28 mouse cellular contexts compared by ENCODE assay signal in genomic region chr17:74454660-74455059, GRCm38 (mm10). TPM values are rescaled to one million over a fixed set of nuclear protein-coding genes. Genes with fewer than 3 reads are reported as not detected.
DNase-seq lines count a peak whose midpoint lies in the region; ATAC-seq and TF ChIP-seq lines count a peak whose summit lies in the region.
"Had no signal": no experiment of that assay in that cellular context is flagged by ENCODE, and none has a peak within 500 bp of the region (broad histone marks: within the 10 kb centered on the region; RNA-seq: fewer than 3 reads in every experiment).

No protein-coding gene starts in this region.

- no peaks in the 10 kb centered on the region for H3K36me3 ChIP-seq in hindbrain, embryonic 14.5 days (replicated peaks; ENCODE audit: control insufficient read depth, insufficient read depth)
- H3K36me3 ChIP-seq in hindbrain, embryonic 10.5 days, result no peaks in the 10 kb centered on the region
- H3K36me3 ChIP-seq in macrophage (ENCODE audit: inconsistent target), result peaks cover 7% of the 10 kb centered on the region; the same call in 1 of the 2 replicates
- H3K36me3 ChIP-seq in forebrain, postnatal 0 days (ENCODE audit: insufficient read depth), result no peaks in the 10 kb centered on the region
- no peaks in the 10 kb centered on the region for H3K36me3 ChIP-seq in kidney, embryonic 14.5 days (ENCODE audit: control insufficient read depth, insufficient read depth, low read length)
- no peaks in the 10 kb centered on the region for H3K36me3 ChIP-seq in thymus, adult 2 months (ENCODE audit: control insufficient read depth, insufficient read depth, low read length)
- H3K36me3 ChIP-seq: forebrain, embryonic 10.5 days; heart, embryonic 10.5 days; heart, embryonic 13.5 days; hindbrain, embryonic 12.5 days; intestine, embryonic 15.5 days had no signal

- no peak overlapping the region for H3K9ac ChIP-seq in hindbrain, embryonic 14.5 days
- H3K9ac ChIP-seq in forebrain, postnatal 0 days, result no peak overlapping the region
- H3K9ac ChIP-seq in kidney, embryonic 14.5 days (ENCODE audit: low read depth, low read length), result no peak overlapping the region
- H3K9ac ChIP-seq: forebrain, embryonic 13.5 days; heart, embryonic 13.5 days; hindbrain, embryonic 12.5 days; intestine, embryonic 15.5 days had no signal

- H3K4me3 ChIP-seq in hindbrain, embryonic 14.5 days (replicated peaks; ENCODE audit: low read length), result no peak overlapping the region
- H3K4me3 ChIP-seq in hindbrain, embryonic 10.5 days, result no peak overlapping the region
- peak overlapping the region; percentile 24; the same call in 1 of the 2 replicates for H3K4me3 ChIP-seq in bone marrow macrophage, adult 2 months (ENCODE audit: insufficient read depth, low read length)
- H3K4me3 ChIP-seq in macrophage (ENCODE audit: inconsistent target), result no peak overlapping the region
- H3K4me3 ChIP-seq in forebrain, postnatal 0 days (ENCODE audit: low read depth, low read length), result no peak overlapping the region
- H3K4me3 ChIP-seq in kidney, embryonic 14.5 days (ENCODE audit: low read length), result no peak overlapping the region
- H3K4me3 ChIP-seq in thymus, adult 2 months (ENCODE audit: control insufficient read depth, insufficient read depth, low read length), result no peak overlapping the region
- H3K4me3 ChIP-seq: forebrain, embryonic 10.5 days; forebrain, embryonic 13.5 days; gastrocnemius, adult 2 months; heart, adult 2 months; heart, embryonic 10.5 days; heart, embryonic 13.5 days; hindbrain, embryonic 12.5 days; intestine, embryonic 15.5 days had no signal

- H3K27ac ChIP-seq in hindbrain, embryonic 14.5 days, result no peak overlapping the region
- no peak overlapping the region for H3K27ac ChIP-seq in hindbrain, embryonic 10.5 days
- H3K27ac ChIP-seq in bone marrow macrophage, adult 2 months (ENCODE audit: insufficient read depth, low read depth, low read length), result peak overlapping the region; percentile 79
- peak overlapping the region; percentile 72 for H3K27ac ChIP-seq in macrophage
- no peak overlapping the region for H3K27ac ChIP-seq in forebrain, postnatal 0 days (ENCODE audit: low read depth, low read length)
- no peak overlapping the region for H3K27ac ChIP-seq in kidney, embryonic 14.5 days (ENCODE audit: low read depth, low read length)
- no peak overlapping the region for H3K27ac ChIP-seq in thymus, adult 2 months (ENCODE audit: control insufficient read depth, insufficient read depth, low read length)
- H3K27ac ChIP-seq: forebrain, embryonic 10.5 days; forebrain, embryonic 13.5 days; gastrocnemius, adult 2 months; heart, adult 2 months; heart, embryonic 10.5 days; heart, embryonic 13.5 days; hindbrain, embryonic 12.5 days; intestine, embryonic 15.5 days had no signal

- H3K9me3 ChIP-seq in hindbrain, embryonic 14.5 days (ENCODE audit: control insufficient read depth, low read length), result no peaks in the 10 kb centered on the region
- no peaks in the 10 kb centered on the region for H3K9me3 ChIP-seq in hindbrain, embryonic 10.5 days
- no peaks in the 10 kb centered on the region for H3K9me3 ChIP-seq in forebrain, postnatal 0 days (ENCODE audit: low read length)
- H3K9me3 ChIP-seq in kidney, embryonic 14.5 days (ENCODE audit: control insufficient read depth, low read length), result no peaks in the 10 kb centered on the region
- H3K9me3 ChIP-seq: forebrain, embryonic 10.5 days; forebrain, embryonic 13.5 days; heart, embryonic 10.5 days; heart, embryonic 13.5 days; hindbrain, embryonic 12.5 days; intestine, embryonic 15.5 days had no signal

- DNase-seq in hindbrain, embryonic 14.5 days (ENCODE audit: low spot score), result peak; percentile 14
- no peak for DNase-seq in hindbrain, embryonic 10.5 days (ENCODE audit: low spot score)
- no peak for DNase-seq in forebrain, postnatal 0 days
- no peak for DNase-seq in thymus, adult 2 months
- DNase-seq in ovary, postnatal 10 days (ENCODE audit: low spot score), result no peak
- DNase-seq: adrenal gland, postnatal 10 days; B cell, adult 2 months; cerebellum, adult 11-12 months; cerebellum, adult 8-10 months; cerebellum, postnatal 10 days; cerebellum, postnatal 36 days; gastrocnemius, adult 2 months; gastrocnemius, postnatal 25 days; heart, adult 2 months; heart, postnatal 14 days; heart, postnatal 4 days had no signal

- TF ChIP-seq POLR2A in bone marrow macrophage, adult 2 months (IDR thresholded peaks at IDR 0.05; ENCODE audit: borderline replicate concordance, low read depth, low read length), result no peak
- TF ChIP-seq POLR2A in thymus, adult 2 months (IDR thresholded peaks at IDR 0.05; ENCODE audit: control insufficient read depth, extremely low read depth, insufficient read depth, low read length, poor library complexity), result no peak

- H3K79me2 ChIP-seq in macrophage (ENCODE audit: inconsistent target), result peaks cover 46% of the 10 kb centered on the region

- no peaks in the 10 kb centered on the region for H3K27me3 ChIP-seq in hindbrain, embryonic 14.5 days (ENCODE audit: control insufficient read depth, insufficient read depth, low read length)
- no peaks in the 10 kb centered on the region for H3K27me3 ChIP-seq in hindbrain, embryonic 10.5 days (ENCODE audit: insufficient read depth, poor library complexity, severe bottlenecking)
- H3K27me3 ChIP-seq in forebrain, postnatal 0 days (ENCODE audit: insufficient read depth, low read length), result no peaks in the 10 kb centered on the region
- no peaks in the 10 kb centered on the region for H3K27me3 ChIP-seq in kidney, embryonic 14.5 days (ENCODE audit: control insufficient read depth, insufficient read depth, low read length)
- H3K27me3 ChIP-seq in thymus, adult 2 months (ENCODE audit: control insufficient read depth, insufficient read depth, low read length), result no peaks in the 10 kb centered on the region
- H3K27me3 ChIP-seq: forebrain, embryonic 13.5 days; heart, embryonic 13.5 days; hindbrain, embryonic 12.5 days; intestine, embryonic 15.5 days; Patski had no signal

- no peaks in the 10 kb centered on the region for H3K4me1 ChIP-seq in hindbrain, embryonic 14.5 days (replicated peaks; ENCODE audit: control insufficient read depth, insufficient read depth, low read length)
- no peaks in the 10 kb centered on the region for H3K4me1 ChIP-seq in hindbrain, embryonic 10.5 days (replicated peaks)
- peaks cover 41% of the 10 kb centered on the region for H3K4me1 ChIP-seq in bone marrow macrophage, adult 2 months (ENCODE audit: control insufficient read depth, insufficient read depth, low read length)
- H3K4me1 ChIP-seq in forebrain, postnatal 0 days (ENCODE audit: insufficient read depth), result no peaks in the 10 kb centered on the region
- H3K4me1 ChIP-seq in kidney, embryonic 14.5 days (ENCODE audit: control insufficient read depth, insufficient read depth, low read length), result no peaks in the 10 kb centered on the region
- H3K4me1 ChIP-seq in thymus, adult 2 months (replicated peaks; ENCODE audit: control insufficient read depth, insufficient read depth, low read length), result 0 out of 2 replicates have a peak, but pooled peaks cover 2% of the 10 kb centered on the region
- H3K4me1 ChIP-seq: forebrain, embryonic 10.5 days; forebrain, embryonic 13.5 days; heart, embryonic 10.5 days; heart, embryonic 13.5 days; hindbrain, embryonic 12.5 days; intestine, embryonic 15.5 days had no signal

- no peak overlapping the region for H3K4me2 ChIP-seq in hindbrain, embryonic 14.5 days (replicated peaks)
- H3K4me2 ChIP-seq in forebrain, postnatal 0 days (ENCODE audit: low read depth), result no peak overlapping the region
- H3K4me2 ChIP-seq in kidney, embryonic 14.5 days (replicated peaks; ENCODE audit: low read depth, low read length), result no peak overlapping the region
- H3K4me2 ChIP-seq: forebrain, embryonic 13.5 days; heart, embryonic 13.5 days; hindbrain, embryonic 12.5 days; intestine, embryonic 15.5 days had no signal

- TF ChIP-seq CTCF in bone marrow macrophage, adult 2 months (IDR thresholded peaks at IDR 0.05; ENCODE audit: low read depth, low read length), result no peak
- no peak for TF ChIP-seq CTCF in forebrain, postnatal 0 days (IDR thresholded peaks at IDR 0.05; ENCODE audit: low read depth)
- no peak for TF ChIP-seq CTCF in thymus, adult 2 months (IDR thresholded peaks at IDR 0.05; ENCODE audit: borderline replicate concordance, control insufficient read depth, extremely low read depth, insufficient read depth, low read length, poor library complexity)

- 87% methylated on average over 1 of the region's 1 CpGs for WGBS in hindbrain, embryonic 14.5 days
- 84% methylated on average over 1 of the region's 1 CpGs for WGBS in hindbrain, embryonic 10.5 days
- 44% methylated on average over 1 of the region's 1 CpGs for WGBS in macrophage (ENCODE audit: missing documents)
- WGBS in forebrain, postnatal 0 days, result 86% methylated on average over 1 of the region's 1 CpGs
- 86% methylated on average over 1 of the region's 1 CpGs for WGBS in kidney, embryonic 14.5 days
- 85% methylated on average over 1 of the region's 1 CpGs for WGBS in thymus, adult 2 months

- ATAC-seq in hindbrain, embryonic 14.5 days (ENCODE audit: low FRiP score), result no peak
- no peak for ATAC-seq in forebrain, postnatal 0 days
- no peak for ATAC-seq in kidney, embryonic 14.5 days (ENCODE audit: low FRiP score, low TSS enrichment)
- ATAC-seq: forebrain, embryonic 13.5 days; forebrain, embryonic 16.5 days; hindbrain, embryonic 16.5 days; intestine, embryonic 15.5 days; Patski had no signal

RNA-seq across cellular contexts. Expression of gene Nlrc4, which starts 4.3 kb away (rescaled TPM):
- 0.38 and 0.44 TPM in 2 replicates for polyA plus RNA-seq in hindbrain, embryonic 14.5 days (2014; fragmentation: Nextera tagmentation; extraction: Ambion mirVana)
- polyA plus RNA-seq in hindbrain, embryonic 10.5 days (2016; fragmentation: Nextera tagmentation; extraction: Ambion mirVana), result 0.11 and 0.14 TPM in 2 replicates
- polyA plus RNA-seq in bone marrow macrophage, adult 2 months (2012; ENCODE audit: insufficient read depth, insufficient read length, missing spikeins), result 14.5 and 15.9 TPM in 2 replicates
- 10 to 100 TPM in 25 of 26 experiments, 1 to 10 TPM in 1; 7.0 to 64.3 (median 34.6) TPM for total RNA-seq in macrophage (2018; cell fraction: chromatin; rRNA removed)
- total RNA-seq in macrophage (2018; cell fraction: cytosol; rRNA removed), result 1 to 10 TPM; 4.9 to 9.3 (median 6.7) TPM
- 10 to 100 TPM in 24 of 26 experiments, 1 to 10 TPM in 2; 9.2 to 49.4 (median 21.9) TPM for total RNA-seq in macrophage (2018; cell fraction: nucleus; rRNA removed)
- polyA plus RNA-seq in macrophage (2018), result 5.8 to 7.9 TPM (median 5.9 TPM) in 3 replicates
- 0.15 and 0.19 TPM in 2 replicates for total RNA-seq in forebrain, postnatal 0 days (2014; rRNA removed)
- polyA plus RNA-seq in forebrain, postnatal 0 days (2015; fragmentation: Nextera tagmentation; extraction: Ambion mirVana), result 0.20 and 0.23 TPM in 2 replicates
- 0.41 and 0.43 TPM in 2 replicates for polyA plus RNA-seq in kidney, embryonic 14.5 days (2014; fragmentation: Nextera tagmentation; extraction: Ambion mirVana)
- 0.35 and 0.38 TPM in 2 replicates for polyA plus RNA-seq in thymus, adult 2 months (2012; rRNA removed)

RNA-seq across cellular contexts. Expression of gene Yipf4, which starts 34.6 kb away (rescaled TPM):
- 62.2 TPM in 2 replicates for polyA plus RNA-seq in hindbrain, embryonic 14.5 days (2014; fragmentation: Nextera tagmentation; extraction: Ambion mirVana)
- polyA plus RNA-seq in hindbrain, embryonic 10.5 days (2016; fragmentation: Nextera tagmentation; extraction: Ambion mirVana), result 35.5 and 37.2 TPM in 2 replicates
- 89.8 and 99.4 TPM in 2 replicates for polyA plus RNA-seq in bone marrow macrophage, adult 2 months (2012; ENCODE audit: insufficient read depth, insufficient read length, missing spikeins)
- total RNA-seq in macrophage (2018; cell fraction: chromatin; rRNA removed), result 10 to 100 TPM in 11 of 26 experiments, 1 to 10 TPM in 15; 4.7 to 21.9 (median 9.5) TPM
- 10 to 100 TPM; 34.2 to 57.1 (median 44.9) TPM for total RNA-seq in macrophage (2018; cell fraction: cytosol; rRNA removed)
- 10 to 100 TPM; 11.8 to 47.0 (median 25.9) TPM for total RNA-seq in macrophage (2018; cell fraction: nucleus; rRNA removed)
- 33.6 to 50.1 TPM (median 43.6 TPM) in 3 replicates for polyA plus RNA-seq in macrophage (2018)
- 46.0 and 52.3 TPM in 2 replicates for total RNA-seq in forebrain, postnatal 0 days (2014; rRNA removed)
- polyA plus RNA-seq in forebrain, postnatal 0 days (2015; fragmentation: Nextera tagmentation; extraction: Ambion mirVana), result 50.7 and 51.7 TPM in 2 replicates
- polyA plus RNA-seq in kidney, embryonic 14.5 days (2014; fragmentation: Nextera tagmentation; extraction: Ambion mirVana), result 59.8 and 72.9 TPM in 2 replicates
- polyA plus RNA-seq in thymus, adult 2 months (2012; rRNA removed), result 95.8 and 168 TPM in 2 replicates

RNA-seq across cellular contexts. Expression of gene Slc30a6, which starts 59.3 kb away (rescaled TPM):
- polyA plus RNA-seq in hindbrain, embryonic 14.5 days (2014; fragmentation: Nextera tagmentation; extraction: Ambion mirVana), result 28.1 and 30.8 TPM in 2 replicates
- 28.4 and 33.8 TPM in 2 replicates for polyA plus RNA-seq in hindbrain, embryonic 10.5 days (2016; fragmentation: Nextera tagmentation; extraction: Ambion mirVana)
- 22.5 and 24.2 TPM in 2 replicates for polyA plus RNA-seq in bone marrow macrophage, adult 2 months (2012; ENCODE audit: insufficient read depth, insufficient read length, missing spikeins)
- 100 to 1,000 TPM in 1 of 26 experiments, 10 to 100 TPM in 25; 29.3 to 100 (median 57.0) TPM for total RNA-seq in macrophage (2018; cell fraction: chromatin; rRNA removed)
- 10 to 100 TPM; 10.6 to 22.9 (median 13.6) TPM for total RNA-seq in macrophage (2018; cell fraction: cytosol; rRNA removed)
- 10 to 100 TPM; 24.1 to 59.8 (median 33.6) TPM for total RNA-seq in macrophage (2018; cell fraction: nucleus; rRNA removed)
- 11.1 to 14.4 TPM (median 14.3 TPM) in 3 replicates for polyA plus RNA-seq in macrophage (2018)
- total RNA-seq in forebrain, postnatal 0 days (2014; rRNA removed), result 16.9 and 18.8 TPM in 2 replicates
- 21.5 and 24.4 TPM in 2 replicates for polyA plus RNA-seq in forebrain, postnatal 0 days (2015; fragmentation: Nextera tagmentation; extraction: Ambion mirVana)
- 46.2 and 47.4 TPM in 2 replicates for polyA plus RNA-seq in kidney, embryonic 14.5 days (2014; fragmentation: Nextera tagmentation; extraction: Ambion mirVana)
- 23.7 and 26.4 TPM in 2 replicates for polyA plus RNA-seq in thymus, adult 2 months (2012; rRNA removed)

Comparison
In these comparisons a context has a peak if more than half of its experiments do, and no peak if none do; other contexts are left out.
1. H3K27ac ChIP-seq: peak in bone marrow macrophage, adult 2 months (single experiment) and macrophage (single experiment); none in hindbrain, embryonic 14.5 days (single experiment), hindbrain, embryonic 10.5 days (single experiment), forebrain, postnatal 0 days (single experiment), kidney, embryonic 14.5 days (single experiment) and thymus, adult 2 months (single experiment).